Mouse (Mus musculus) cerebellum, postnatal 10 days (tissue): ENCODE measurements around the gene Tedc2.

ENCODE experiments used
- DNase-seq, 2 experiments: peaks; one replicate each; pipeline ENCODE4 v3.0.0; 2021; ENCODE audit warnings: mixed read lengths in 2 of 2

The Tedc2 gene

GRCm38 (mm10) chr17:24211631-24212440 is 8.8 kb downstream of the Tedc2 start:
- peak; percentile 88 to 89 for DNase-seq

DNA sequence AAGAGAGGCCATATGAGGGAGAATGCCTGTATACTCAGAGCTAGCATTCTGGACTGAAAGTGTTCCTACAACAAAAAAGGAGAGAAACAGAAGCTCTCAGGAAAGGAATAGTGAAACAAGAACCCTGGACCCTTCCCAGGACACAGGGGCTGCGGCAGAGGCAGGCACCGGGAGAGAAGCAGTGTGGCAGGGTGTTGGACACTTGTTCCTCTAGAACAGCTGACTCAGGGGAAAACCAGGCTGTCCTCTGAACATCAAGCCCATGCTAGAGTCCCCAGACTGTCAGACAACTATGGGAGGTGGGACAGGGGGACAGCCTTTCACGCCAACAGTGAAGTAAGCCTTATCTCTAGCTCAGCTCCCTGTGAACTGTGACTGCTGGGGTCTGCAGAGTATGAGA is 10.1 kb downstream of the Tedc2 start:
- peak; percentile 16 to 39 for DNase-seq

DNA sequence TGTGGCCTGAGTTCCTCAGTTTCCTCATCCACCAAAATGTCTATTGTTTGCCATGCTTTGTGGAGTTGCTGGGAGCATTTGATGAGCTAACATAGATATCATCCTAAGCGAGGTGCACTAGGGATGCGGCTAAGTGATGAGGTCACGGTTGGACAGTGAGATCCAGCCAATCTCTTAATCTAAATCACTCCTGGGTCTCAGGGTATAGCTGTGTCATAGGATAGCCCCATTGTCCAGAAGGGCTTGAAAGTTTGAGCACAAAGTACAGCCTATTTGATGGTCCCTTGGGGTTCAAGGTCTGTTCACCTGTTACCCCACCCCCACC is 10.8 kb downstream of the Tedc2 start:
- no peak for DNase-seq

GRCm38 (mm10) chr17:24209043-24209915 is 11.4 kb downstream of the Tedc2 start, which contains the start of gene Ntn3:
Gene Ntn3 (minus strand): TSS chr17:24209531.
- peak; percentile 77 to 86 for DNase-seq

DNA sequence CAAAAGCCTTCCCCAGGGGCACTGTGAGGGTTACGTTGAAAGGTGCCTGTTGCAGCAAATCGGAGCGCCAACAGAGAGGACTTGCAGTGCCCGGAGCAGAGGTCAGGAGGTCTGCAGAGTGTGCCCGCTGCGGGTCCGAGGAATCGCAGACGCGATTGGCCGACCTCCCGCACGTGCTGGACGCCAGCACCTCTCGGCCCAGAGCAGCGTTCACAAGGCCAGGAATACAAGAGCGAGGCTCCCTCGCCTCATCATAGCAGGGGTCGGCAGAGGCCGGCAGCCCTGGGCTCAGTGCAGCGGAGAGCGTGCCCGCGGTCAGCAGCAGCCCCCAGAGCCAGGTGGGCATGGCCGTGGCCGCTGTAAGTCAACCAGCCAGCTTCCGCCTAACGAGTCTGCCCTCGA is 12.0 kb downstream of the Tedc2 start:
- peak; percentile 63 to 68 for DNase-seq

DNA sequence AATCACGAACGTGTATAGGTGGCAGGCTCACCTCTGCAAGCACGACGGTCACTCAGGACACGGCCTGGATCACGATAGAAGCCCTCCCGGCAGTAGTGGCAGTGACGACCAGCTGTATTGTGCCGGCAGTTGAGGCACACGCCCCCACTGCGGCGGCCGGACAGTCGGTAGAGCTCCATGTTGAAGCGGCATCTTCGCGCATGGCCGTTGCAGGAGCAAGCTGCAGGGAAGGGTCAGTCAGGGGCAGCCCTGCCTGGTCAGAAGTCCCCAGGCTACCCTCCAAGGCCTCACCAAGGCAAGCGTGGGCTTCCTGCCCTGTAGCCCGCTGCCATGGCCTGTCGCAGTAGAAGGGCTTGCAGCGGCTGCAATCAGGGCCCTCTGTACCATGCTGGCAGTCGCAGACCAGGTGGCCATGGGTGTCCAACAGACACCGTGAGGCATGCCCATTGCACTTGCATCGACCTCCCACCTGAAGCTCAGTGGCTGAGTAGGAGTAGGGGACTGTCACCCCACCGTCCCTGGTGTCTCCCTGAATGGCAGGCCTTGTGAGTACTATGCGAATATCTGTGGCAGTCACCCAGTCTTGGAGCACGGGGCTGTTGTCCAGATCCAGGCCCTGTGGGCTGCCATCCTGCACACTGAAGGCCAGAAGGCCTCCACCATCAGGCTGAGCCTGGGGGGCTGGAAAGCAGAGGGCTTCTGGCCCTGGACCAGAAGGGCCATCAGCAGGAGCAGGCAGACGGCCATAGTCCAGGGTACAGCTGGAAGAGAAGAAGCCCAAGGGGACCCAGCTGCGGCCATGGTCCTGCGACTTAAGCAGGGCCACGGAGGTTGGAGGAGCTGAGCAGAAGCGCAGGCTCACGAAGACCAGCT is 12.6 kb downstream of the Tedc2 start:
- peak; percentile 74 to 83 for DNase-seq

GRCm38 (mm10) chr17:24206451-24207351 is 13.9 kb downstream of the Tedc2 start:
- peak; percentile 69 to 75 for DNase-seq

DNA sequence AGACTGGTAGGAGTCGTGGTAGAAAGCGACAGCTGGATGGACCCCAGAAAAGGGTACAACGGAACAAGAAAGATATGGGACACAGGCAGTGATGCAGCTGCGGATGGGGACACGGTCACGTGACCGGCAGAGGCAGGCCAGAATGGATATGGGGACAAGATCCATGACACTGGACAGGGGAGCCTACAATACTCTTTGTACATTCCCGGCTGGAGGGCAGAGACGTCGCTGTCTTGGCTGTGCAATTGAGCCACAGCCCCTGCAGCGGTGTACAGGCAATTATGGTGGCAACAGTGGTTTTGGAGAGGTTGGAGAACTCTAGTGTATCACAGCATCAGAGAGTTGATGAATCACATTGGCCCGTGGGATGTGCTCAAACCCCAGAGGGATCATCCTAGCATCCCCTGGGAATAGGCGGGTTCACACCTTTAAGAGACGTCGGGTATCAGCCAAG is 14.7 kb downstream of the Tedc2 start:
- DNase-seq = peak; percentile 53 to 63

GRCm38 (mm10) chr17:24205284-24205888 is 15.3 kb downstream of the Tedc2 start, which contains the start of gene Tbc1d24:
Gene Tbc1d24 (minus strand): TSS chr17:24205562.
- DNase-seq = peak; percentile 97 to 98

GRCm38 (mm10) chr17:24204846-24205245 is 15.8 kb downstream of the Tedc2 start:
- DNase-seq = peak in 1 of 2 experiments; percentile 52

- no peak for DNase-seq
These were observed 16.8 kb downstream of the Tedc2 start for GRCm38 (mm10) chr17:24203611-24204534.

GRCm38 (mm10) chr17:24203068-24203467 is 17.6 kb downstream of the Tedc2 start:
- DNase-seq = no peak

- DNase-seq = no peak
These were observed 19.6 kb downstream of the Tedc2 start for GRCm38 (mm10) chr17:24201092-24201491.

- peak; percentile 35 to 37 for DNase-seq
These were observed 20.9 kb downstream of the Tedc2 start for GRCm38 (mm10) chr17:24199741-24200140.

DNA sequence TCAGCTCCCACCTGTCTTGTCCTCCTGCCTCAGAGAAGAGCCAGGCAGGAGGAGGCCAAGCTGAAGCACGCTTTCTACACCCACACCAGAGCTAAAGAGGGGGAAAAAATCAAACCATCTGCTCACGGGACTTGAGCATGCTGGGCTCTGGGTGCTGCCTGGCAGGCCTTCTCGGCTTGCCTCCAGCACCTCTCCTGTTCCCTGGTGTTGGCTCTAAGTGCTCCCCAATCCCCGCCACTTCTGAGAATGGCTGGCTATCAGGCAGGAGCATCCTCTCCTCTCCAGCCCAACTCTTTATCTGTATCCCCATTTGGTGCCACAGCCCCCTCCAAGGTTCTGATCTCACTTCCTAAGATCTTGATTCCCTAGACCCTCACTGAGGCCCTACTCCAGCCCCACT is 21.4 kb downstream of the Tedc2 start:
- peak; percentile 45 to 56 for DNase-seq

DNA sequence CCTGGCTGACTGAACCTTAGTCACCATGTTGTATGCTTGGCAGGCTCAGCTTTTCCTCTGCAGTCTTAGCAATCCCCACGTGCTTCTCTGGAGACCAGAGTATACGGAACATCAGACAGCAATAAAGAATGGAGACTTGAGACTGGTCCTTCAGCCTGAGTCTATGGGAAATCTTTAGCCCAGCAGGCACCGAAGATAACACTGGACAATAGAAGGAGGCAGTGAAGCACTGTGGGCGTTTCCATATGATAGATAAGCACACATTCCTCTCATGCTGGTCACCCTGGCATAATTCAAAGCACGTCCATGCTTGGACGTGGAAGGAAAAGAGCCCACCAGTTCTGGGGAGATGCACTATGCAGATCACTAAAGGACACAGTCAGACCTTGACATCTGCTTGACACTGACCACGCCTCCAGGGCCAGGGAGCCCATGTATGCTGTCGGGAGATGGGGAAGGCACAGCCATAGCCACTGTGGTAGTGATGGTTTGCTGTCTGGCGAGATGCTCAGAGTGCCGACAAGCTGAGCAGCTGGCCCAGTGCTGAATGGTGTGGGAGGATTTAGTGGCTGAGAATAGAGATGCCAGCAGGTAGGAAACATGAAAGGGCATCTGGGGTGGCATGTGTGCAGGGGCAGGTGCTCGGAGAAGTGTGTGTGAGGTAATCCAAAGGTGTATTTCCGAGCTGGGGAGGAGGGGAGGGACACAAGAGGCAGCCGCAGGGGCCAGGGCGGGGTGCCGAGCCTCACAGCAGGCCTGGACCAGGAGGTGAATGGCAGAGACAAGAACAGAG is 23.4 kb downstream of the Tedc2 start:
- peak in 1 of 2 experiments; percentile 18 for DNase-seq

GRCm38 (mm10) chr17:24195349-24195748 is 25.3 kb downstream of the Tedc2 start:
- DNase-seq = no peak

DNA sequence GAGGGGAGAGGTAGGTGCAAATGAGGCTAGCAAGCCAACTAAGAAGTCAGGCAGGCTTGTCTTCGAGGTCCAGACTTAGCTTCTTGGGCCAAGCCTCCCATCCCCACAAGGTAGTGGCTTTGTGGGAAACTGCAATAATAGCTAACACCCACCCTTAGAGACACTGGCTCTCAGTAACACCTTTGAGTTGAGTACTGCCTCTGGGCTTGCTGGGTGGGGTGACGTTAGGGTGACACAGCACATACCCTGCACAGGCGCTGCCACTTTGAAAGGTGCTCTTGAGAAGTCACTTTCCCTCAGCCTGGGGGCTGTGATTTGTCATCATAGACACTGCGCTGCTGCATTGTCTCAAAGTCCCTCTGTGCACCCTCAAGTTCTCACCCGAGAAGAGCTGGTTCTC is 26.9 kb downstream of the Tedc2 start:
- no peak for DNase-seq

GRCm38 (mm10) chr17:24193268-24193667 is 27.4 kb downstream of the Tedc2 start:
- no peak for DNase-seq
